Mouse (Mus musculus): ENCODE measurements around the gene Mrps35. TPM values are rescaled to one million over a fixed set of nuclear protein-coding genes. Genes with fewer than 3 reads are reported as not detected.

Gene Mrps35
- polyA plus RNA-seq, 1 experiment: 46.4 TPM

GRCm38 (mm10) chr6:147049239-147049805 lies 6.8 kb downstream of the Mrps35 start:
- Histone ChIP-seq H3K36me3 (ENCODE audit: control insufficient read depth, insufficient read depth) (peaks cover 62% of the 10 kb centered on the region), H3K27me3 (ENCODE audit: control insufficient read depth, insufficient read depth, insufficient read length) (no peaks in the 10 kb centered on the region), H3ac (ENCODE audit: control insufficient read depth, insufficient read length, low read depth) (no peak overlapping the region), H3K79me2 (ENCODE audit: control insufficient read depth, insufficient read depth) (peaks cover 19% of the 10 kb centered on the region), H3K79me3 (ENCODE audit: low read depth) (peaks cover 2% of the 10 kb centered on the region), H3K4me3 (ENCODE audit: insufficient read depth, poor library complexity, severe bottlenecking) (no peak overlapping the region)
- no peak for TF ChIP-seq MAX (IDR thresholded peaks at IDR 0.05)
- no peak for TF ChIP-seq FOSL1 (IDR thresholded peaks at IDR 0.05; ENCODE audit: insufficient read depth, low read length, poor library complexity, severe bottlenecking)
- TF ChIP-seq CTCF (IDR thresholded peaks at IDR 0.05; ENCODE audit: control insufficient read depth, insufficient read depth, insufficient read length): no peak
- TF ChIP-seq MYOG (IDR thresholded peaks at IDR 0.05; ENCODE audit: control insufficient read depth, extremely low read depth, insufficient read length): no peak
- no peak for TF ChIP-seq CEBPB (IDR thresholded peaks at IDR 0.05; ENCODE audit: low read depth)
- no peak for TF ChIP-seq USF1 (IDR thresholded peaks at IDR 0.05; ENCODE audit: low read depth)
- TF ChIP-seq MYOD1 (IDR thresholded peaks at IDR 0.05; ENCODE audit: control insufficient read depth, insufficient read length, low read depth): no peak

- Histone ChIP-seq H3K4me3 (ENCODE audit: insufficient read depth, poor library complexity, severe bottlenecking) (no peak overlapping the region), H3K36me3 (ENCODE audit: control insufficient read depth, insufficient read depth) (peaks cover 63% of the 10 kb centered on the region), H3K79me2 (ENCODE audit: control insufficient read depth, insufficient read depth) (no peaks in the 10 kb centered on the region), H3K79me3 (ENCODE audit: low read depth) (no peaks in the 10 kb centered on the region), H3ac (ENCODE audit: control insufficient read depth, insufficient read length, low read depth) (no peak overlapping the region), H3K27me3 (ENCODE audit: control insufficient read depth, insufficient read depth, insufficient read length) (no peaks in the 10 kb centered on the region)
- TF ChIP-seq CEBPB (IDR thresholded peaks at IDR 0.05; ENCODE audit: low read depth) (no peak), FOSL1 (IDR thresholded peaks at IDR 0.05; ENCODE audit: insufficient read depth, low read length, poor library complexity, severe bottlenecking) (no peak), MYOG (IDR thresholded peaks at IDR 0.05; ENCODE audit: control insufficient read depth, extremely low read depth, insufficient read length) (no peak), CTCF (IDR thresholded peaks at IDR 0.05; ENCODE audit: control insufficient read depth, insufficient read depth, insufficient read length) (no peak), MAX (IDR thresholded peaks at IDR 0.05) (no peak), MYOD1 (IDR thresholded peaks at IDR 0.05; ENCODE audit: control insufficient read depth, insufficient read length, low read depth) (no peak), USF1 (IDR thresholded peaks at IDR 0.05; ENCODE audit: low read depth) (no peak)
These were observed 9.1 kb downstream of the Mrps35 start for GRCm38 (mm10) chr6:147051666-147052065.

- Histone ChIP-seq H3K79me3 (ENCODE audit: low read depth) (no peaks in the 10 kb centered on the region), H3K27me3 (ENCODE audit: control insufficient read depth, insufficient read depth, insufficient read length) (no peaks in the 10 kb centered on the region), H3K36me3 (ENCODE audit: control insufficient read depth, insufficient read depth) (peaks cover 61% of the 10 kb centered on the region), H3K79me2 (ENCODE audit: control insufficient read depth, insufficient read depth) (no peaks in the 10 kb centered on the region), H3ac (ENCODE audit: control insufficient read depth, insufficient read length, low read depth) (no peak overlapping the region), H3K4me3 (ENCODE audit: insufficient read depth, poor library complexity, severe bottlenecking) (no peak overlapping the region)
- TF ChIP-seq CTCF (IDR thresholded peaks at IDR 0.05; ENCODE audit: control insufficient read depth, insufficient read depth, insufficient read length) (no peak), FOSL1 (IDR thresholded peaks at IDR 0.05; ENCODE audit: insufficient read depth, low read length, poor library complexity, severe bottlenecking) (no peak), MYOD1 (IDR thresholded peaks at IDR 0.05; ENCODE audit: control insufficient read depth, insufficient read length, low read depth) (no peak), CEBPB (IDR thresholded peaks at IDR 0.05; ENCODE audit: low read depth) (no peak), USF1 (IDR thresholded peaks at IDR 0.05; ENCODE audit: low read depth) (no peak), MAX (IDR thresholded peaks at IDR 0.05) (no peak), MYOG (IDR thresholded peaks at IDR 0.05; ENCODE audit: control insufficient read depth, extremely low read depth, insufficient read length) (no peak)
These were observed 9.9 kb downstream of the Mrps35 start for GRCm38 (mm10) chr6:147052440-147052839.

- no peak for TF ChIP-seq CTCF (IDR thresholded peaks at IDR 0.05; ENCODE audit: control insufficient read depth, insufficient read depth, insufficient read length)
- TF ChIP-seq CEBPB (IDR thresholded peaks at IDR 0.05; ENCODE audit: low read depth): no peak
- no peak for TF ChIP-seq MYOG (IDR thresholded peaks at IDR 0.05; ENCODE audit: control insufficient read depth, extremely low read depth, insufficient read length)
- no peak for TF ChIP-seq MYOD1 (IDR thresholded peaks at IDR 0.05; ENCODE audit: control insufficient read depth, insufficient read length, low read depth)
- no peak for TF ChIP-seq USF1 (IDR thresholded peaks at IDR 0.05; ENCODE audit: low read depth)
- no peak for TF ChIP-seq MAX (IDR thresholded peaks at IDR 0.05)
- TF ChIP-seq FOSL1 (IDR thresholded peaks at IDR 0.05; ENCODE audit: insufficient read depth, low read length, poor library complexity, severe bottlenecking): no peak
- Histone ChIP-seq H3K4me3 (ENCODE audit: insufficient read depth, poor library complexity, severe bottlenecking) (no peak overlapping the region), H3K27me3 (ENCODE audit: control insufficient read depth, insufficient read depth, insufficient read length) (no peaks in the 10 kb centered on the region), H3K79me2 (ENCODE audit: control insufficient read depth, insufficient read depth) (no peaks in the 10 kb centered on the region), H3K79me3 (ENCODE audit: low read depth) (no peaks in the 10 kb centered on the region), H3K36me3 (ENCODE audit: control insufficient read depth, insufficient read depth) (peaks cover 59% of the 10 kb centered on the region), H3ac (ENCODE audit: control insufficient read depth, insufficient read length, low read depth) (no peak overlapping the region)
These were observed 11.5 kb downstream of the Mrps35 start for GRCm38 (mm10) chr6:147053785-147054646.

- no peak overlapping the region for H3ac ChIP-seq (ENCODE audit: control insufficient read depth, insufficient read length, low read depth)
- no peaks in the 10 kb centered on the region for H3K27me3 ChIP-seq (ENCODE audit: control insufficient read depth, insufficient read depth, insufficient read length)
- no peaks in the 10 kb centered on the region for H3K79me2 ChIP-seq (ENCODE audit: control insufficient read depth, insufficient read depth)
- no peak for TF ChIP-seq USF1 (IDR thresholded peaks at IDR 0.05; ENCODE audit: low read depth)
- TF ChIP-seq CTCF (IDR thresholded peaks at IDR 0.05; ENCODE audit: control insufficient read depth, insufficient read depth, insufficient read length): no peak
- no peaks in the 10 kb centered on the region for H3K79me3 ChIP-seq (ENCODE audit: low read depth)
- H3K4me3 ChIP-seq (ENCODE audit: insufficient read depth, poor library complexity, severe bottlenecking): no peak overlapping the region
- peaks cover 47% of the 10 kb centered on the region for H3K36me3 ChIP-seq (ENCODE audit: control insufficient read depth, insufficient read depth)
These were observed 12.9 kb downstream of the Mrps35 start for GRCm38 (mm10) chr6:147055374-147055977.
